Mouse (Mus musculus) spleen, adult 12 weeks (tissue): Measurements from ENCODE around the gene Spink8.
A peak's percentile ranks its signal among the peaks of the same experiment; 100 is the strongest.

Source experiments
- DNase-seq: peaks from one replicate; pipeline ENCODE4 v3.0.0; 2022; ENCODE audit warnings: low spot score

Spink8 gene

GRCm38 (mm10) chr9:109870983-109871572, 59.0 kb downstream of the Spink8 start:
- no peak for DNase-seq

GRCm38 (mm10) chr9:109874797-109875691, 63.0 kb downstream of the Spink8 start, which contains the start of gene Cdc25a:
Cdc25a (plus strand) TSS chr9:109875579.
- peak; percentile 96 for DNase-seq

GRCm38 (mm10) chr9:109875695-109876601, 63.9 kb downstream of the Spink8 start:
- no peak for DNase-seq
